Mouse (Mus musculus) liver, adult 2 months (tissue): ENCODE data around the gene Kbtbd4. TPM values are rescaled to one million over a fixed set of nuclear protein-coding genes. Genes with fewer than 3 reads are reported as not detected.
A peak's percentile ranks its signal among the peaks of the same experiment; 100 is the strongest.
"Not testable (repeated sequence)": the region's sequence is repeated elsewhere in the genome, so short reads cannot be mapped to it uniquely, and the experiment has no call there.

Source experiments
- DNase-seq: peaks from one replicate; pipeline ENCODE4 v3.0.0-alpha.2; 2011; ENCODE audit warnings: low read depth, low spot score; ENCODE audit errors: extremely low read depth
- H3K27ac ChIP-seq: fragments of 200-500 bp; replicated peaks from 2 replicates; pipeline ENCODE4 v1.5.1; 2012; ENCODE audit warnings: low read depth, mild to moderate bottlenecking, control low read depth, inconsistent platforms, low read length; ENCODE audit not compliant: insufficient read depth
- H3K27me3 ChIP-seq: fragments of 200-500 bp; 2 replicates; pipeline ENCODE4 v1.6.1; 2012; ENCODE audit warnings: mild to moderate bottlenecking, moderate library complexity, low read length, inconsistent platforms; ENCODE audit not compliant: control insufficient read depth, insufficient read depth
- H3K36me3 ChIP-seq: fragments of 200-500 bp; 2 replicates; pipeline ENCODE4 v1.6.1; 2012; ENCODE audit warnings: low read length, inconsistent platforms; ENCODE audit not compliant: control insufficient read depth, insufficient read depth
- H3K4me1 ChIP-seq: fragments of 200-500 bp; 2 replicates; pipeline ENCODE4 v1.6.1; 2011; ENCODE audit warnings: low read length; ENCODE audit not compliant: control insufficient read depth, insufficient read depth
- H3K4me3 ChIP-seq: fragments of 200-500 bp; 2 replicates; pipeline ENCODE4 v1.5.1; 2011; ENCODE audit warnings: low read depth, mild to moderate bottlenecking, control low read depth, low read length, moderate library complexity; ENCODE audit not compliant: insufficient read depth
- H3K79me2 ChIP-seq: fragments of 200-500 bp; 2 replicates; pipeline ENCODE4 v1.6.1; 2012; ENCODE audit warnings: inconsistent platforms, mild to moderate bottlenecking, low read length, moderate library complexity; ENCODE audit not compliant: control insufficient read depth, insufficient read depth
- H3K9ac ChIP-seq: fragments of 200-500 bp; 2 replicates; pipeline ENCODE4 v1.6.1; 2012; ENCODE audit warnings: low read depth, mild to moderate bottlenecking, control low read depth, inconsistent platforms, low read length
- CTCF ChIP-seq: fragments of 200-500 bp; IDR thresholded peaks from 2 replicates; pipeline ENCODE4 v1.5.1; 2011; ENCODE audit warnings: low read depth, low read length, control low read depth
- POLR2A ChIP-seq: fragments of 200-500 bp; IDR thresholded peaks from 2 replicates; pipeline ENCODE4 v1.6.1; 2011; ENCODE audit warnings: low read length, control low read depth; ENCODE audit not compliant: insufficient read depth; ENCODE audit errors: extremely low read depth
- WGBS: fragments of 180-500 bp; shearing (Covaris S2); methylation state at CpG from one replicate; pipeline ENCODE4 v1.1.7; 2018; 5-methylcytosine and 5-hydroxymethylcytosine counted together
- polyA plus RNA-seq: library from polyadenylated mRNA; depleted of rRNA; stranded (reverse); fragments of >200 nt; gene quantifications from 2 replicates; pipeline ENCODE4 v1.2.3, GENCODE M21; 2012
- total RNA-seq: library from RNA; depleted of rRNA; stranded (reverse); fragments of >200 nt; gene quantifications from 2 replicates; pipeline ENCODE4 v1.2.3, GENCODE M21; 2014

Gene Kbtbd4
- total and polyA plus RNA-seq, 2 experiments, result 9.0 to 13.5 TPM

DNA sequence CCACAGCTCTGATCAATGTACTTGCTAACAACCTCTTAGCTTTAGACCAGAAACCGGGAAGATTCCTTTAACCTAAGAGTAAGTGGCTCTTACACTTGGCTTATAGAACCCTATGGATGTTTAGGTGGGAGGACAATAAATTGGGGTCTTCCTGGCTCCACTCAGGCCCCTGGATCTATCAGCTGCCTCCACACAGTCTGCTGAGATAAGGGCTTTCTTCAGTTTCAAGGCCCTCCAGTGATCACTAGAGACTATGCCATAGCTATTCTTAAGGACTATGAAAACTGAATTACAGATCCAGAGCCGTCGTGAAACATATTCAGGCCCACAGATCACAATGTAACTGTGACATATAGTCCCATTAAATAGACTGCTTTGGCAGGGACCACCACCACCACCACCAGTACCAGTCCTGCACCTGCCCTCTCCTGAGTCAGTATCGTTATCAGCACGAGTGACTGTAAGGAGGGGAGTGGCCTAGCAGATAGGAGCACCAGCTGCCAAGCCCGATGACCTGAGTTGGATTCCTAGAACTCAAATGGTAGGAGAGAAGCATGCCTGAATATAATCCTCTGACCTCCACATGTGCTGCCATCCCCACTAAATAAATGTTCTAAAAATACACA, 10.8 kb upstream of the Kbtbd4 start:
- H3K4me3 ChIP-seq, result no peak overlapping the region

DNA sequence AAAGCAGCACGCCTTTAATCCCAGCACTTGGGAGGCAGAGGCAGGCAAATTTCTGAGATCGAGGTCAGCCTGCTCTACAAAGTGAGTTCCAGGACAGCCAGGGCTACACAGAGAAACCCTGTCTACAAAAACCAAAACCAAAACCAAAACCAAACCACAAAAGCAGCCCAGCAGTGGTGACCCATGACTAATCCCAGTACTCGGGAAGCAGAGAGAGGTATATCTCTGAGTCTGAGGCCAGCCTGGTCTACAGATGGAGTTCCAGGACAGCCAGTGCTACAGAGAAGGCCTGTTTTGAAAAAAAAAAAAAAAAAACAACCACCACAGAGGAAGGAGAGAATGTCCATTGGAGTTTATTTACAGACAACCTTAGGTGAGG, 10.3 kb upstream of the Kbtbd4 start:
- peaks cover 37% of the 10 kb centered on the region; the same call in 1 of the 2 replicates for H3K36me3 ChIP-seq
- H3K9ac ChIP-seq, H3K4me1 ChIP-seq, H3K27ac ChIP-seq, H3K27me3 ChIP-seq, H3K4me3 ChIP-seq, DNase-seq, H3K79me2 ChIP-seq: not testable (repeated sequence)
- WGBS, result 69% methylated on average over 3 of the region's 3 CpGs

More for the DNA sequence above, 10.8 kb upstream of the Kbtbd4 start:
- H3K27ac ChIP-seq, result no peak overlapping the region
- no peak for DNase-seq
- 55% methylated on average over 6 of the region's 6 CpGs for WGBS
- TF ChIP-seq CTCF (no peak), POLR2A (no peak)
- H3K27me3 ChIP-seq, result 0 out of 2 replicates have a peak, but pooled peaks cover 3% of the 10 kb centered on the region
- H3K36me3 ChIP-seq, result peaks cover 33% of the 10 kb centered on the region; the same call in 1 of the 2 replicates
- H3K9ac ChIP-seq, result no peak overlapping the region
- no peaks in the 10 kb centered on the region for H3K4me1 ChIP-seq
- no peaks in the 10 kb centered on the region for H3K79me2 ChIP-seq

DNA sequence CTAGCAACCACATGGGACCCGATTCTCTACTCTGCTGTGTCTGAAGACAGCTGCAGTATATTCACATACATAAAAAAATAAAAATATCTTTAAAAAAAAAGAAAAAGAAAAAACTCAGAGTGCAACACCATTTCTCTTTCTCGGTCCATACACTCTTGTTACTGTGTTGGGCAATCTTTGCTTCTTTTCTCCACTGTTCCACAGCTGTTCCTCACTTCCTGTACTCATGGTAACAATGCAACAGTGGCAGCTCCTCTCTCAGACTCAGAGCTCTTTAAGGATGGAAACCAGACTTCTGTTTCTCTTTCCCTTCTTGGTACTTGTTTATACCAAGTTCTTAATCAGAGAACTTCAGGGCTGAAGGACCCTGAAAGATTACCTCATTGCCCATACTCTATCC, 1.1 kb upstream of the Kbtbd4 start:
- TF ChIP-seq CTCF (no peak), POLR2A (no peak)
- 51% methylated on average over 2 of the region's 2 CpGs for WGBS
- peak overlapping the region; percentile 83; the same call in 1 of the 2 replicates for H3K4me3 ChIP-seq
- H3K27ac ChIP-seq, result no peak overlapping the region
- H3K9ac ChIP-seq, result no peak overlapping the region; the same call in 1 of the 2 replicates
- H3K36me3 ChIP-seq, result peaks cover 26% of the 10 kb centered on the region; the same call in 1 of the 2 replicates
- H3K79me2 ChIP-seq, result peaks cover 4% of the 10 kb centered on the region; the same call in 1 of the 2 replicates
- DNase-seq, result no peak
- no peaks in the 10 kb centered on the region for H3K27me3 ChIP-seq
- peaks cover 9% of the 10 kb centered on the region; the same call in 1 of the 2 replicates for H3K4me1 ChIP-seq

DNA sequence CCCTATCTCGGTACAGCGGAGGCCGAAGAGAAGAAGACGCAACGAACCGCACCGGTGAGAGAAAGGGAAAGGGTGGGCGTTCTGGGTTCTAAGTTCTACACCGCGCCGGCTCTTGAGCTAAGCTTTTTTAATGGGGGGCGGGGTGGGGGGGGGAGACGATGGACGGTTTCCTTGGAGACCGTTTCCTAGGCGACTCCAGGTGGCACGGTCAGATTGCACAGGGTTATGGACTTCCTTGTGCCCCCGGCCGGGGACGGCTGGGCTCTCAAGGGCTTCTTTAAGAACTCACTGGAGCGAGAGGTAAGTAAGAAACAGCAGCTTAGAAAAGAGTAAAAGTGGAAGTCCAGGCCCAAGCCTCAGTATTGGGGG, 300 bp downstream of the Kbtbd4 start:
- WGBS, result 1% methylated on average over 20 of the region's 21 CpGs

DNA sequence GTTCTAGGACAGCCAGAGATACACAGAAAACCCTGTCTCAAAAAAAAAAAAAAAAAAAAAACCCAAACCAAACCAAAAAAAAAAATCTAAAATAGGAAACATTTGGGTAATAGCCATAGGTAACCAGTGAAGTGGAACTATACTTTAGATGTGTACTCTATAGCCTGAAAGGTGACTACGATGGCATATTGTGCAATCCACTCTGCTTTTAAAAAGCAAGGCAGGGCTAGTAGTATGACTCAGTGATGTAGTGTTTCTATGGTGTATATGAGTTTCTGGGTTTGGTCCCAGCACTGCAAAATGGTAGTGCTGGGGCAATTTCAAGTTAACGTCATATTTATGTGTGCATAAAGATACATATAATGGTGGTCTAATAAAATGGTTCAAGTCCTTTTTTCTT, 2.2 kb downstream of the Kbtbd4 start:
- TF ChIP-seq CTCF (no peak), POLR2A (no peak)
- Histone ChIP-seq H3K27ac (no peak overlapping the region), H3K36me3 (peaks cover 34% of the 10 kb centered on the region), H3K4me3 (no peak overlapping the region), H3K9ac (no peak overlapping the region), H3K27me3 (no peaks in the 10 kb centered on the region), H3K79me2 (peaks cover 4% of the 10 kb centered on the region; the same call in 1 of the 2 replicates), H3K4me1 (peaks cover 9% of the 10 kb centered on the region; the same call in 1 of the 2 replicates)
- WGBS, result 77% methylated on average over 2 of the region's 2 CpGs
- no peak for DNase-seq

More for the DNA sequence above, 300 bp downstream of the Kbtbd4 start:
- TF ChIP-seq CTCF (no peak), POLR2A (no peak)
- Histone ChIP-seq H3K9ac (peak overlapping the region; percentile 92), H3K4me3 (peak overlapping the region; percentile 83), H3K4me1 (peaks cover 9% of the 10 kb centered on the region; the same call in 1 of the 2 replicates), H3K79me2 (peaks cover 4% of the 10 kb centered on the region; the same call in 1 of the 2 replicates), H3K36me3 (peaks cover 32% of the 10 kb centered on the region), H3K27ac (peak overlapping the region; percentile 69), H3K27me3 (no peaks in the 10 kb centered on the region)
- DNase-seq, result no peak

DNA sequence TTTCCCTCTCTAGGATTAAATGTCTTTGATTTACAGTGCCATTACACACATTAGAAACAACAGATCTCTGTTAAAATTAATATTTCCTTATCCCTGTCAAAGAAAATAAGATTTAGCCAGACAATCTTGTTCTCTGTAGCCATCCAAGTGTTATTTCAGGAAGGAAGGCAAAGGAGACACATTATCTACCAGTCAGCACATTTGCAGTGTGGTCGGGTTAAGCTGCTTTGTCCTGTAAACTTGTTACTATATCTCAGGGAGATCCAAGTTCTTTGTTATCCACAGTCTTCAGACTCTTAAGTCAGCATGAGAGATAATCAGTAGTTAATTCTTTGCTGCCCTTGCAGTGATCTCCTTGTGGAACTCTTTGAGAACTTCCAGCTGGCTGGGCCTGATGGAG, 6.3 kb downstream of the Kbtbd4 start:
- Histone ChIP-seq H3K4me3 (no peak overlapping the region), H3K36me3 (peaks cover 50% of the 10 kb centered on the region), H3K9ac (no peak overlapping the region), H3K27me3 (no peaks in the 10 kb centered on the region), H3K4me1 (peaks cover 14% of the 10 kb centered on the region), H3K79me2 (peaks cover 15% of the 10 kb centered on the region; the same call in 1 of the 2 replicates), H3K27ac (no peak overlapping the region)
- no peak for TF ChIP-seq CTCF
- TF ChIP-seq POLR2A, result no peak
- no peak for DNase-seq
- WGBS, result 73% methylated on average over 1 of the region's 1 CpGs
